Comparison of ENCODE assay signal across 8 mouse cellular contexts in genomic region chr7:113250433-113250991, GRCm38 (mm10). TPM values are rescaled to one million over a fixed set of nuclear protein-coding genes. Genes with fewer than 3 reads are reported as not detected.
DNase-seq lines count a peak whose midpoint lies in the region; ATAC-seq and TF ChIP-seq lines count a peak whose summit lies in the region.

No protein-coding gene starts in this region.

- intact Hi-C loops in gastrocnemius, postnatal 36 days (cut with DNase I), result loop anchor here (5.0 kb wide), 2 partner anchors 48 to 108 kb away; no protein-coding TSS in a partner anchor
- intact Hi-C loops in heart, postnatal 10 days (cut with DNase I), result loop anchor here (2.0 to 10.0 kb wide), 3 partner anchors 42 to 876 kb away; no protein-coding TSS in a partner anchor

- H3K4me1 ChIP-seq in embryonic facial prominence, embryonic 14.5 days (ENCODE audit: control insufficient read depth, insufficient read depth, low read length), result peaks cover 17% of the 10 kb centered on the region
- peaks cover 8% of the 10 kb centered on the region for H3K4me1 ChIP-seq in midbrain, embryonic 11.5 days (ENCODE audit: control insufficient read depth, insufficient read depth, low read length)
- H3K4me1 ChIP-seq in stomach, postnatal 0 days (replicated peaks; ENCODE audit: control insufficient read depth, insufficient read depth), result peaks cover 15% of the 10 kb centered on the region

- H3K4me2 ChIP-seq in embryonic facial prominence, embryonic 14.5 days (ENCODE audit: low read depth, low read length), result no peak overlapping the region
- H3K4me2 ChIP-seq in midbrain, embryonic 11.5 days, result no peak overlapping the region
- H3K4me2 ChIP-seq in stomach, postnatal 0 days (replicated peaks; ENCODE audit: low read depth), result no peak overlapping the region

- ATAC-seq in embryonic facial prominence, embryonic 14.5 days (ENCODE audit: low read depth), result peak; percentile 71; the same call in 1 of the 2 replicates
- no peak for ATAC-seq in midbrain, embryonic 11.5 days (ENCODE audit: low FRiP score)
- ATAC-seq in stomach, postnatal 0 days (ENCODE audit: low FRiP score, low TSS enrichment), result peak; percentile 80

- DNase-seq in gastrocnemius, adult 18-20 months (ENCODE audit: low spot score), result peak; percentile 58
- no peak for DNase-seq in gastrocnemius, postnatal 36 days
- DNase-seq in adrenal gland, postnatal 10 days, result peak; percentile 75
- DNase-seq in embryonic facial prominence, embryonic 14.5 days (ENCODE audit: low spot score), result peak; percentile 53
- peak; percentile 67 to 76 for DNase-seq in heart, postnatal 10 days
- DNase-seq in kidney, postnatal 4 days, result peak; percentile 59 to 72
- peak; percentile 81 for DNase-seq in midbrain, embryonic 11.5 days (ENCODE audit: low spot score, missing footprints)
- DNase-seq in stomach, postnatal 0 days (ENCODE audit: low spot score), result peak; percentile 78

- TF ChIP-seq EP300 in stomach, postnatal 0 days (optimal IDR thresholded peaks at IDR 0.05), result no peak

- peak; percentile 92 for TF ChIP-seq CTCF in stomach, postnatal 0 days (IDR thresholded peaks at IDR 0.05; ENCODE audit: low read depth)

- 45% methylated on average over 3 of the region's 3 CpGs for WGBS in embryonic facial prominence, embryonic 14.5 days
- WGBS in midbrain, embryonic 11.5 days, result 50% methylated on average over 3 of the region's 3 CpGs
- 38% methylated on average over 3 of the region's 3 CpGs for WGBS in stomach, postnatal 0 days

- no peaks in the 10 kb centered on the region for H3K27me3 ChIP-seq in embryonic facial prominence, embryonic 14.5 days (replicated peaks; ENCODE audit: control insufficient read depth, insufficient read depth, low read length)
- H3K27me3 ChIP-seq in midbrain, embryonic 11.5 days (ENCODE audit: control insufficient read depth, insufficient read depth, low read length), result no peaks in the 10 kb centered on the region
- H3K27me3 ChIP-seq in stomach, postnatal 0 days (ENCODE audit: control insufficient read depth, insufficient read depth, low read length), result no peaks in the 10 kb centered on the region

- no peaks in the 10 kb centered on the region for H3K36me3 ChIP-seq in embryonic facial prominence, embryonic 14.5 days (ENCODE audit: control insufficient read depth, insufficient read depth, low read length)
- H3K36me3 ChIP-seq in midbrain, embryonic 11.5 days (ENCODE audit: control insufficient read depth, insufficient read depth, low read length), result no peaks in the 10 kb centered on the region
- no peaks in the 10 kb centered on the region for H3K36me3 ChIP-seq in stomach, postnatal 0 days (ENCODE audit: control insufficient read depth, insufficient read depth, low read length)

- no peak overlapping the region for H3K4me3 ChIP-seq in embryonic facial prominence, embryonic 14.5 days (ENCODE audit: low read depth, low read length)
- no peak overlapping the region for H3K4me3 ChIP-seq in midbrain, embryonic 11.5 days (ENCODE audit: low read depth, low read length)
- no peak overlapping the region for H3K4me3 ChIP-seq in stomach, postnatal 0 days (ENCODE audit: low read depth, low read length)

- H3K9me3 ChIP-seq in embryonic facial prominence, embryonic 14.5 days (ENCODE audit: control insufficient read depth, low read length), result no peaks in the 10 kb centered on the region
- H3K9me3 ChIP-seq in midbrain, embryonic 11.5 days (ENCODE audit: control insufficient read depth, low read length), result no peaks in the 10 kb centered on the region
- no peaks in the 10 kb centered on the region for H3K9me3 ChIP-seq in stomach, postnatal 0 days (ENCODE audit: control insufficient read depth, low read length)

- peak overlapping the region; percentile 6 for H3K27ac ChIP-seq in embryonic facial prominence, embryonic 14.5 days (replicated peaks; ENCODE audit: low read depth, low read length)
- no peak overlapping the region for H3K27ac ChIP-seq in midbrain, embryonic 11.5 days (ENCODE audit: low read depth, low read length)
- peak overlapping the region; percentile 41 for H3K27ac ChIP-seq in stomach, postnatal 0 days (replicated peaks)

- H3K9ac ChIP-seq in embryonic facial prominence, embryonic 14.5 days (ENCODE audit: low read depth, low read length), result no peak overlapping the region
- H3K9ac ChIP-seq in midbrain, embryonic 11.5 days (ENCODE audit: low read length), result no peak overlapping the region
- H3K9ac ChIP-seq in stomach, postnatal 0 days (ENCODE audit: low read length), result no peak overlapping the region

RNA-seq across cellular contexts. Expression of gene Arntl, which starts 43.2 kb away (rescaled TPM):
- total RNA-seq in gastrocnemius, adult 18-20 months (2021), result 10 to 100 TPM; 21.9 to 31.8 TPM
- total RNA-seq in gastrocnemius, postnatal 36 days (2021), result 10 to 100 TPM; 10.6 to 12.1 TPM
- total RNA-seq in adrenal gland, postnatal 10 days (2021), result 10 to 100 TPM; 22.9 to 25.7 TPM
- 8.5 and 9.6 TPM in 2 replicates for polyA plus RNA-seq in embryonic facial prominence, embryonic 14.5 days (2014; fragmentation: Nextera tagmentation; extraction: Ambion mirVana)
- 10 to 100 TPM; 11.1 to 12.2 TPM for total RNA-seq in heart, postnatal 10 days (2021)
- polyA plus RNA-seq in midbrain, embryonic 11.5 days (2014; fragmentation: Nextera tagmentation; extraction: Ambion mirVana), result 5.1 and 6.4 TPM in 2 replicates
- 6.6 and 7.3 TPM in 2 replicates for polyA plus RNA-seq in stomach, postnatal 0 days (2015; fragmentation: Nextera tagmentation; extraction: Ambion mirVana)

Comparison
In these comparisons a context has a peak if more than half of its experiments do, and no peak if none do; other contexts are left out.
1. DNase-seq: peak in gastrocnemius, adult 18-20 months (single experiment), adrenal gland, postnatal 10 days (single experiment), embryonic facial prominence, embryonic 14.5 days (single experiment), heart, postnatal 10 days (2 of 2), kidney, postnatal 4 days (2 of 2), midbrain, embryonic 11.5 days (single experiment) and stomach, postnatal 0 days (single experiment); none in gastrocnemius, postnatal 36 days (0 of 2).